Mouse (Mus musculus): Measurements from ENCODE around the gene Dyrk1b. TPM values are rescaled to one million over a fixed set of nuclear protein-coding genes. Genes with fewer than 3 reads are reported as not detected.
A peak's percentile ranks its signal among the peaks of the same experiment; 100 is the strongest.
"Not testable (repeated sequence)": the region's sequence is repeated elsewhere in the genome, so short reads cannot be mapped to it uniquely, and the experiment has no call there.

Dyrk1b gene
- polyA plus RNA-seq (2015; fragmentation: Nextera tagmentation; extraction: Ambion mirVana): 4.6 and 5.7 TPM in 2 replicates

GRCm38 (mm10) chr7:28179228-28179627 is at the start of gene Dyrk1b:
Gene Dyrk1b (plus strand): TSS chr7:28179469.
- Histone ChIP-seq H3K4me2 (replicated peaks; ENCODE audit: low read depth) (peak within 1 kb of the TSS; percentile 97), H3K27ac (replicated peaks) (peak within 1 kb of the TSS; percentile 93), H3K4me3 (ENCODE audit: low read depth, low read length) (peak within 1 kb of the TSS; percentile 99), H3K9me3 (ENCODE audit: control insufficient read depth, low read length) (no peaks in the 10 kb centered on the region), H3K27me3 (ENCODE audit: control insufficient read depth, insufficient read depth, low read length) (no peaks in the 10 kb centered on the region), H3K36me3 (ENCODE audit: control insufficient read depth, insufficient read depth, low read length) (peaks cover 22% of the 10 kb centered on the region), H3K9ac (ENCODE audit: low read length) (peak within 1 kb of the TSS; percentile 89), H3K4me1 (replicated peaks; ENCODE audit: control insufficient read depth, insufficient read depth) (no peaks in the 10 kb centered on the region)
- WGBS: under 1% methylated on average over 25 of the region's 25 CpGs
- ATAC-seq (ENCODE audit: low FRiP score, low TSS enrichment) (peak; percentile 87), DNase-seq (ENCODE audit: low spot score) (peak; percentile 99)
- TF ChIP-seq CTCF (IDR thresholded peaks at IDR 0.05; ENCODE audit: low read depth): no peak; the same call in 1 of the 2 replicates
- no peak for TF ChIP-seq EP300 (optimal IDR thresholded peaks at IDR 0.05)

GRCm38 (mm10) chr7:28137613-28138012 is 41.7 kb upstream of the Dyrk1b start:
- Histone ChIP-seq H3K4me1 (replicated peaks; ENCODE audit: control insufficient read depth, insufficient read depth) (no peaks in the 10 kb centered on the region), H3K9me3 (ENCODE audit: control insufficient read depth, low read length) (no peaks in the 10 kb centered on the region), H3K27ac (replicated peaks) (no peak overlapping the region), H3K4me3 (ENCODE audit: low read depth, low read length) (no peak overlapping the region), H3K27me3 (ENCODE audit: control insufficient read depth, insufficient read depth, low read length) (no peaks in the 10 kb centered on the region), H3K9ac (ENCODE audit: low read length) (no peak overlapping the region), H3K4me2 (replicated peaks; ENCODE audit: low read depth) (no peak overlapping the region), H3K36me3 (ENCODE audit: control insufficient read depth, insufficient read depth, low read length) (no peaks in the 10 kb centered on the region)
- peak; percentile 77 for TF ChIP-seq CTCF (IDR thresholded peaks at IDR 0.05; ENCODE audit: low read depth)
- no peak for TF ChIP-seq EP300 (optimal IDR thresholded peaks at IDR 0.05)
- ATAC-seq (ENCODE audit: low FRiP score, low TSS enrichment): no peak
- 59% methylated on average over 5 of the region's 5 CpGs for WGBS
- DNase-seq (ENCODE audit: low spot score): peak; percentile 46

GRCm38 (mm10) chr7:28148263-28148662 is 31.0 kb upstream of the Dyrk1b start:
- Histone ChIP-seq H3K9me3 (ENCODE audit: control insufficient read depth, low read length) (no peaks in the 10 kb centered on the region), H3K4me2 (replicated peaks; ENCODE audit: low read depth) (no peak overlapping the region), H3K4me3 (ENCODE audit: low read depth, low read length) (no peak overlapping the region), H3K9ac (ENCODE audit: low read length) (no peak overlapping the region), H3K4me1 (replicated peaks; ENCODE audit: control insufficient read depth, insufficient read depth) (no peaks in the 10 kb centered on the region), H3K27ac (replicated peaks) (no peak overlapping the region), H3K27me3 (ENCODE audit: control insufficient read depth, insufficient read depth, low read length) (no peaks in the 10 kb centered on the region), H3K36me3 (ENCODE audit: control insufficient read depth, insufficient read depth, low read length) (no peaks in the 10 kb centered on the region)
- peak; percentile 72 for DNase-seq (ENCODE audit: low spot score)
- no peak for ATAC-seq (ENCODE audit: low FRiP score, low TSS enrichment)
- WGBS: 15% methylated on average over 3 of the region's 3 CpGs
- TF ChIP-seq EP300 (optimal IDR thresholded peaks at IDR 0.05) (no peak), CTCF (IDR thresholded peaks at IDR 0.05; ENCODE audit: low read depth) (peak; percentile 87)

DNA sequence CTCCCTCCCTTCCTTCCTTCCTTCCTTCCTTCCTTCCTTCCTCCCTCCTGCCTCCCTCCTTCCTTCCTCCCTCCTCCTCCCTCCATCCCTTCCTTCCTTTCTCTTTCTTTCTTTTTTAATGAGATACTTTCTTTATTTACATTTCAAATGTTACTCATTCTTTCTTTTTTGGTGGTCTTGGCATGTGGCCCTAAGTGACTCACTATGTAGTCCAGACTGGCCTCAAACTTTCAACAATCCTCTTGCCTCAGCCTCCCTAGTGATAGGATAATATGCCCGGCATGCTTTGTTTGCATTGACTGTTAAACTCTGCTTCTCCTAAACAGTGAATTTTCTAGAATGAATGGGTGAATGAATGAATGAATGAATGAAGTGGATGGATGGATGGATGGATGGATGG is 29.4 kb upstream of the Dyrk1b start:
- Histone ChIP-seq H3K4me3 (ENCODE audit: low read depth, low read length) (no peak overlapping the region), H3K27me3 (ENCODE audit: control insufficient read depth, insufficient read depth, low read length) (no peaks in the 10 kb centered on the region), H3K4me2 (replicated peaks; ENCODE audit: low read depth) (no peak overlapping the region), H3K36me3 (ENCODE audit: control insufficient read depth, insufficient read depth, low read length) (no peaks in the 10 kb centered on the region), H3K9ac (ENCODE audit: low read length) (no peak overlapping the region), H3K4me1 (replicated peaks; ENCODE audit: control insufficient read depth, insufficient read depth) (no peaks in the 10 kb centered on the region), H3K27ac (replicated peaks) (no peak overlapping the region), H3K9me3 (ENCODE audit: control insufficient read depth, low read length) (no peaks in the 10 kb centered on the region)
- DNase-seq (ENCODE audit: low spot score) (no peak), ATAC-seq (ENCODE audit: low FRiP score, low TSS enrichment) (no peak)
- no peak for TF ChIP-seq CTCF (IDR thresholded peaks at IDR 0.05; ENCODE audit: low read depth)
- no peak for TF ChIP-seq EP300 (optimal IDR thresholded peaks at IDR 0.05)
- 56% methylated on average over 1 of the region's 1 CpGs for WGBS

GRCm38 (mm10) chr7:28151584-28152221 is 27.6 kb upstream of the Dyrk1b start:
- ATAC-seq (ENCODE audit: low FRiP score, low TSS enrichment) (no peak), DNase-seq (ENCODE audit: low spot score) (peak; percentile 63)
- WGBS: 21% methylated on average over 13 of the region's 13 CpGs

GRCm38 (mm10) chr7:28153595-28153994 is 25.7 kb upstream of the Dyrk1b start:
- not testable (repeated sequence) for H3K9me3 ChIP-seq (ENCODE audit: control insufficient read depth, low read length); H3K27me3 ChIP-seq (ENCODE audit: control insufficient read depth, insufficient read depth, low read length); H3K4me1 ChIP-seq (replicated peaks; ENCODE audit: control insufficient read depth, insufficient read depth); H3K9ac ChIP-seq (ENCODE audit: low read length); H3K36me3 ChIP-seq (ENCODE audit: control insufficient read depth, insufficient read depth, low read length); DNase-seq (ENCODE audit: low spot score); H3K4me3 ChIP-seq (ENCODE audit: low read depth, low read length); ATAC-seq (ENCODE audit: low FRiP score, low TSS enrichment); H3K27ac ChIP-seq (replicated peaks); H3K4me2 ChIP-seq (replicated peaks; ENCODE audit: low read depth)
- WGBS: 44% methylated on average over 5 of the region's 5 CpGs

More at GRCm38 (mm10) chr7:28151584-28152221, 27.6 kb upstream of the Dyrk1b start:
- Histone ChIP-seq H3K36me3 (ENCODE audit: control insufficient read depth, insufficient read depth, low read length) (no peaks in the 10 kb centered on the region), H3K4me3 (ENCODE audit: low read depth, low read length) (no peak overlapping the region), H3K4me2 (replicated peaks; ENCODE audit: low read depth) (no peak overlapping the region), H3K27me3 (ENCODE audit: control insufficient read depth, insufficient read depth, low read length) (no peaks in the 10 kb centered on the region), H3K9me3 (ENCODE audit: control insufficient read depth, low read length) (no peaks in the 10 kb centered on the region), H3K9ac (ENCODE audit: low read length) (peak overlapping the region; percentile 23; the same call in 1 of the 2 replicates), H3K27ac (replicated peaks) (no peak overlapping the region), H3K4me1 (replicated peaks; ENCODE audit: control insufficient read depth, insufficient read depth) (no peaks in the 10 kb centered on the region)
- peak; percentile 79 for TF ChIP-seq CTCF (IDR thresholded peaks at IDR 0.05; ENCODE audit: low read depth)
- no peak for TF ChIP-seq EP300 (optimal IDR thresholded peaks at IDR 0.05)

All from stomach, postnatal 0 days (tissue).